Comparison of ENCODE assay signal across 8 mouse cellular contexts in the genomic region with DNA sequence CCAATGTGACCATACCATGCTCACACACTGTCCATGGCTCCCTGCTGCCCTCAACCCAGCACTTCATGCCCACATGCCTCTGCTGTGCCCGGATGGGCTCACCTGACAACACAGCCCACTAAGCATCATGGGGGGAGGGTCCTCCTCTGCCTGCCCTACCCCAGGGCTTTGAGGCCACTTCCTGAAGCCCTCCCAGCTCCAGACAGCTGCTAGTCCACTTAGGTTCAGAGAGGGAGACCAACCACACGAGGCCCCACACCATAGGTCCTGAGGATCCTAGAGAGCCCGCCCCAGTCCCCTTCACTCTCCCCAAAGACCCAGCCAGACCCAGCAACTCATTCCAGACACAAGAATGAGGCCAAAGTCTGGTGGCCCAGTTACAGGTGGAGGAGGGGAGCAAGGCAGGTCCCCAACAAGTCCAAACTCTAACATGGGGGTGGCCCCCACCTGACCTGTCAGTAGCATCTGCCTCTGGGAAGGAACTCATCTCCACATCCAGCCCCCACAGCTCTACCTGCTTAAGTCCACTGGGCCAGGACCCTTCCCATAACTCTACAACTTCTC. TPM values are rescaled to one million over a fixed set of nuclear protein-coding genes. Genes with fewer than 3 reads are reported as not detected.
A peak's percentile ranks its signal among the peaks of the same experiment; 100 is the strongest.
DNase-seq lines count a peak whose midpoint lies in the region; ATAC-seq and TF ChIP-seq lines count a peak whose summit lies in the region.

No protein-coding gene starts in this region.

- H3K36me3 ChIP-seq in E14TG2a.4 (ENCODE audit: insufficient read depth, low read length): peaks cover 40% of the 10 kb centered on the region
- 0 out of 2 replicates have a peak, but pooled peaks cover 4% of the 10 kb centered on the region for H3K36me3 ChIP-seq in hindbrain, embryonic 15.5 days
- H3K36me3 ChIP-seq in liver, embryonic 13.5 days: peaks cover 14% of the 10 kb centered on the region; the same call in 1 of the 2 replicates

- peak overlapping the region; percentile 74 for H3K9ac ChIP-seq in hindbrain, embryonic 15.5 days
- peak overlapping the region; percentile 77 for H3K9ac ChIP-seq in liver, embryonic 13.5 days

- DNase-seq in cerebellum, adult 8-10 months: peak; percentile 23
- DNase-seq in cerebellum, postnatal 4 days (ENCODE audit: low spot score in 2 of 2): no peak
- DNase-seq in liver, embryonic 13.5 days: no peak
- DNase-seq in spleen, adult 18-20 months: no peak

- 35% methylated on average over 3 of the region's 3 CpGs for WGBS in hindbrain, embryonic 15.5 days
- WGBS in liver, embryonic 13.5 days (ENCODE audit: insufficient replicate concordance): 57% methylated on average over 3 of the region's 3 CpGs

- peak overlapping the region; percentile 93 for H3K4me3 ChIP-seq in E14TG2a.4 (replicated peaks; ENCODE audit: low read length)
- peak overlapping the region; percentile 83 for H3K4me3 ChIP-seq in hindbrain, embryonic 15.5 days
- peak overlapping the region; percentile 68 for H3K4me3 ChIP-seq in liver, embryonic 13.5 days (replicated peaks)

- H3K27me3 ChIP-seq in E14TG2a.4 (ENCODE audit: insufficient read depth, low read length): peaks cover 50% of the 10 kb centered on the region
- H3K27me3 ChIP-seq in hindbrain, embryonic 15.5 days: no peaks in the 10 kb centered on the region
- H3K27me3 ChIP-seq in liver, embryonic 13.5 days: peaks cover 80% of the 10 kb centered on the region

- peaks cover 73% of the 10 kb centered on the region for H3K4me1 ChIP-seq in E14TG2a.4 (replicated peaks; ENCODE audit: low read depth, low read length)
- H3K4me1 ChIP-seq in hindbrain, embryonic 15.5 days (replicated peaks): peaks cover 66% of the 10 kb centered on the region
- H3K4me1 ChIP-seq in liver, embryonic 13.5 days (replicated peaks): peaks cover 82% of the 10 kb centered on the region

- ATAC-seq in hindbrain, embryonic 15.5 days (ENCODE audit: low FRiP score, low read depth): no peak
- ATAC-seq in liver, embryonic 13.5 days (ENCODE audit: low read depth): no peak
- no peak for ATAC-seq in frontal cortex, adult (ENCODE audit: low TSS enrichment)
- ATAC-seq in monocyte, adult 5-6 weeks (replicated peaks; ENCODE audit: insufficient number of reproducible peaks, low FRiP score, low TSS enrichment, poor library complexity, severe bottlenecking): no peak

- no peak for TF ChIP-seq CTCF in E14TG2a.4 (conservative IDR thresholded peaks at IDR 0.05; ENCODE audit: low read length)

- peak overlapping the region; percentile 100 for H3K4me2 ChIP-seq in hindbrain, embryonic 15.5 days
- peak overlapping the region; percentile 84 for H3K4me2 ChIP-seq in liver, embryonic 13.5 days

- H3K27ac ChIP-seq in hindbrain, embryonic 15.5 days (replicated peaks): no peak overlapping the region
- H3K27ac ChIP-seq in liver, embryonic 13.5 days: peak overlapping the region; percentile 53

- H3K9me3 ChIP-seq in E14TG2a.4 (ENCODE audit: low read length): no peaks in the 10 kb centered on the region
- no peaks in the 10 kb centered on the region for H3K9me3 ChIP-seq in hindbrain, embryonic 15.5 days
- H3K9me3 ChIP-seq in liver, embryonic 13.5 days (replicated peaks): no peaks in the 10 kb centered on the region

RNA-seq across cellular contexts. Expression of gene Nr2f6, which starts 2.2 kb away (rescaled TPM):
- 29.3 and 31.4 TPM in 2 replicates for polyA plus RNA-seq in hindbrain, embryonic 15.5 days (2015; fragmentation: Nextera tagmentation; extraction: Ambion mirVana)
- polyA plus RNA-seq in liver, embryonic 13.5 days (2015; fragmentation: Nextera tagmentation; extraction: Ambion mirVana): 18.8 and 19.2 TPM in 2 replicates
- total RNA-seq in monocyte, adult 5-6 weeks (2017): 3.4 to 11.6 TPM (median 9.4 TPM) in 3 replicates

RNA-seq across cellular contexts. Expression of gene Ocel1, which starts 8.5 kb away (rescaled TPM):
- polyA plus RNA-seq in hindbrain, embryonic 15.5 days (2015; fragmentation: Nextera tagmentation; extraction: Ambion mirVana): 6.6 and 7.4 TPM in 2 replicates
- 4.3 and 4.4 TPM in 2 replicates for polyA plus RNA-seq in liver, embryonic 13.5 days (2015; fragmentation: Nextera tagmentation; extraction: Ambion mirVana)
- 11.9 to 24.2 TPM (median 16.3 TPM) in 3 replicates for total RNA-seq in monocyte, adult 5-6 weeks (2017)

RNA-seq across cellular contexts. Expression of gene Use1, which starts 12.9 kb away (rescaled TPM):
- 113 TPM in 2 replicates for polyA plus RNA-seq in hindbrain, embryonic 15.5 days (2015; fragmentation: Nextera tagmentation; extraction: Ambion mirVana)
- 52.1 and 55.8 TPM in 2 replicates for polyA plus RNA-seq in liver, embryonic 13.5 days (2015; fragmentation: Nextera tagmentation; extraction: Ambion mirVana)
- total RNA-seq in monocyte, adult 5-6 weeks (2017): 172 to 275 TPM (median 266 TPM) in 3 replicates

RNA-seq across cellular contexts. Expression of gene Ushbp1, which starts 16.0 kb away (rescaled TPM):
- 7.6 and 7.7 TPM in 2 replicates for polyA plus RNA-seq in hindbrain, embryonic 15.5 days (2015; fragmentation: Nextera tagmentation; extraction: Ambion mirVana)
- 2.6 and 2.8 TPM in 2 replicates for polyA plus RNA-seq in liver, embryonic 13.5 days (2015; fragmentation: Nextera tagmentation; extraction: Ambion mirVana)
- 0.10 TPM in 1 of 3 replicates, not detected in the others for total RNA-seq in monocyte, adult 5-6 weeks (2017)

RNA-seq across cellular contexts. Expression of gene Babam1, which starts 17.1 kb away (rescaled TPM):
- polyA plus RNA-seq in hindbrain, embryonic 15.5 days (2015; fragmentation: Nextera tagmentation; extraction: Ambion mirVana): 96.4 and 99.4 TPM in 2 replicates
- polyA plus RNA-seq in liver, embryonic 13.5 days (2015; fragmentation: Nextera tagmentation; extraction: Ambion mirVana): 65.1 and 74.8 TPM in 2 replicates
- 49.7 to 68.7 TPM (median 61.4 TPM) in 3 replicates for total RNA-seq in monocyte, adult 5-6 weeks (2017)
